Mouse (Mus musculus): Measurements from ENCODE around the gene Mettl16.
A peak's percentile ranks its signal among the peaks of the same experiment; 100 is the strongest.

The Mettl16 gene

GRCm38 (mm10) chr11:74850998-74851661 is 80.5 kb downstream of the Mettl16 start:
- DNase-seq = no peak

GRCm38 (mm10) chr11:74857756-74858155 is 87.1 kb downstream of the Mettl16 start:
- no peak for DNase-seq

GRCm38 (mm10) chr11:74862129-74862528 is 91.5 kb downstream of the Mettl16 start:
- no peak for DNase-seq

- DNase-seq = no peak
These were observed 92.8 kb downstream of the Mettl16 start for GRCm38 (mm10) chr11:74863471-74863870.

GRCm38 (mm10) chr11:74864421-74864820 is 93.8 kb downstream of the Mettl16 start:
- DNase-seq = no peak

GRCm38 (mm10) chr11:74865252-74865651 is 94.6 kb downstream of the Mettl16 start:
- DNase-seq = no peak

GRCm38 (mm10) chr11:74866640-74867039 is 96.0 kb downstream of the Mettl16 start:
- no peak for DNase-seq

- no peak for DNase-seq
These were observed 96.6 kb downstream of the Mettl16 start for GRCm38 (mm10) chr11:74867181-74867580.

GRCm38 (mm10) chr11:74868046-74868760 is 97.6 kb downstream of the Mettl16 start:
- no peak for DNase-seq

- no peak for DNase-seq
These were observed 99.0 kb downstream of the Mettl16 start for GRCm38 (mm10) chr11:74869603-74870002.

GRCm38 (mm10) chr11:74870544-74870943 is 99.9 kb downstream of the Mettl16 start:
- DNase-seq = no peak

- DNase-seq = peak; percentile 27
These were observed 100.5 kb downstream of the Mettl16 start for GRCm38 (mm10) chr11:74870991-74871622.

- no peak for DNase-seq
These were observed 104.0 kb downstream of the Mettl16 start for GRCm38 (mm10) chr11:74874630-74875029.

GRCm38 (mm10) chr11:74876801-74877200 is 106.2 kb downstream of the Mettl16 start:
- DNase-seq = peak; percentile 52

All from thymus, postnatal 4 days (tissue).